In the genomic region with DNA sequence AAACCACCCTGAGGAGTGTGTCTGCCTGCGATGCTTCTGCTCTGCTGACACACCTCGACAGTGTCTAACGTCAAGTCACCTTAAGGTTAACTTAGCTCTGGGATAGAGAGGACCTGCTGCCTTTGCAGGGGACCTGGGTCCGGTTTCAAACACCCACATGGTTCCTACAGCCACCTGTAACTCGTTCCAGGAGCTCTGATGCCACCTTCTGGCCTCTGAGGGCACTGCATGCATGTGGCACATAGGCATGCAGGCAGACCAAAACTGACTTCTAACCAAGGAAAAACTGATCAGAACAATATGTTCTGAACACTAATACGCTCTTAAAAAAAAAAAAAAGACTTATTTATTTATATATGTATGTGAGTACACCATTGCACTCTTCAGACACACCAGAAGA, we compare ENCODE assay signal across 10 mouse cellular contexts. TPM values are rescaled to one million over a fixed set of nuclear protein-coding genes. Genes with fewer than 3 reads are reported as not detected.
A peak's percentile ranks its signal among the peaks of the same experiment; 100 is the strongest.
DNase-seq lines count a peak whose midpoint lies in the region; ATAC-seq and TF ChIP-seq lines count a peak whose summit lies in the region.
"Had no signal": no experiment of that assay in that cellular context is flagged by ENCODE, and none has a peak within 500 bp of the region (broad histone marks: within the 10 kb centered on the region; RNA-seq: fewer than 3 reads in every experiment).

No protein-coding gene starts in this region.

- H3K4me3 ChIP-seq in layer of hippocampus, adult 2 months = no peak overlapping the region
- H3K4me3 ChIP-seq in ES-Bruce4 (ENCODE audit: low read depth, low read length) = no peak overlapping the region

- peak; percentile 68 for TF ChIP-seq CTCF in layer of hippocampus, adult 2 months (conservative IDR thresholded peaks at IDR 0.05)
- TF ChIP-seq CTCF in ES-Bruce4 (IDR thresholded peaks at IDR 0.05; ENCODE audit: low read depth, low read length) = peak; percentile 84

- no peak overlapping the region for H3K9ac ChIP-seq in ES-Bruce4 (ENCODE audit: low read depth, poor library complexity, severe bottlenecking)

- no peak overlapping the region for H3K27ac ChIP-seq in layer of hippocampus, adult 2 months
- H3K27ac ChIP-seq in ES-Bruce4 (ENCODE audit: insufficient read depth, low read length) = no peak overlapping the region

- H3K9me3 ChIP-seq in ES-Bruce4 (replicated peaks; ENCODE audit: control insufficient read depth, insufficient read depth, low read length, poor library complexity, severe bottlenecking) = peaks cover 4% of the 10 kb centered on the region; the same call in 1 of the 2 replicates

- no peaks in the 10 kb centered on the region for H3K4me1 ChIP-seq in ES-Bruce4 (ENCODE audit: control insufficient read depth, insufficient read depth, low read length)

- peaks cover 10% of the 10 kb centered on the region for H3K36me3 ChIP-seq in ES-Bruce4 (ENCODE audit: control insufficient read depth, insufficient read depth, low read length, poor library complexity, severe bottlenecking)

- no peaks in the 10 kb centered on the region for H3K27me3 ChIP-seq in ES-Bruce4 (ENCODE audit: control insufficient read depth, insufficient read depth, low read length, poor library complexity, severe bottlenecking)

- no peak for TF ChIP-seq POLR2A in ES-Bruce4 (IDR thresholded peaks at IDR 0.05; ENCODE audit: insufficient read depth, low read length)

- no peak for ATAC-seq in frontal cortex, adult (ENCODE audit: low TSS enrichment)

- no peak for TF ChIP-seq EP300 in ES-Bruce4 (IDR thresholded peaks at IDR 0.05; ENCODE audit: insufficient read depth, low read depth, low read length)

- DNase-seq in layer of hippocampus, adult 2 months (ENCODE audit: low spot score in 2 of 2) = no peak
- DNase-seq in layer of hippocampus, postnatal 36 days = no peak
- peak; percentile 82 for DNase-seq in ZHBTc4 (ENCODE audit: low read depth, low spot score)
- DNase-seq in naive thymus-derived CD4-positive, alpha-beta T cell, adult 2 months (ENCODE audit: low read depth) = peak; percentile 70
- DNase-seq in urinary bladder, postnatal 4 days (ENCODE audit: low spot score in 2 of 2) = no peak
- DNase-seq: cerebellum, adult 9-11 months had no signal

RNA-seq across cellular contexts. Expression of a gene that starts 7.5 kb away (rescaled TPM):
- total RNA-seq in layer of hippocampus, adult 2 months (2021) = 10 to 100 TPM; 64.2 to 70.9 TPM
- total RNA-seq in layer of hippocampus, postnatal 36 days (2021) = 10 to 100 TPM; 64.9 to 67.7 TPM
- 58.7 and 70.8 TPM in 2 replicates for polyA plus RNA-seq in ES-Bruce4 (2011; ENCODE audit: insufficient read depth, insufficient read length, low read depth, missing spikeins)

RNA-seq across cellular contexts. Expression of a gene that starts 29.4 kb away (rescaled TPM):
- not detected for total RNA-seq in layer of hippocampus, adult 2 months (2021)
- not detected for total RNA-seq in layer of hippocampus, postnatal 36 days (2021)
- polyA plus RNA-seq in ES-Bruce4 (2011; ENCODE audit: insufficient read depth, insufficient read length, low read depth, missing spikeins) = not detected in 2 replicates
- total RNA-seq: hematopoietic stem cell, adult 5-6 weeks had no signal
- polyA plus RNA-seq: lung, embryonic 16.5 days had no signal

RNA-seq across cellular contexts. Expression of a gene that starts 43.1 kb away (rescaled TPM):
- total RNA-seq in layer of hippocampus, adult 2 months (2021) = 1 to 10 TPM; 2.1 to 2.4 TPM
- total RNA-seq in layer of hippocampus, postnatal 36 days (2021) = 1 to 10 TPM; 2.1 to 2.2 TPM
- polyA plus RNA-seq in ES-Bruce4 (2011; ENCODE audit: insufficient read depth, insufficient read length, low read depth, missing spikeins) = not detected in 2 replicates
- total RNA-seq: hematopoietic stem cell, adult 5-6 weeks had no signal

RNA-seq across cellular contexts. Expression of a gene that starts 46.3 kb away (rescaled TPM):
- under 1 TPM; 0.32 to 0.33 TPM for total RNA-seq in layer of hippocampus, adult 2 months (2021)
- total RNA-seq in layer of hippocampus, postnatal 36 days (2021) = under 1 TPM; 0.27 to 0.30 TPM
- 0.19 TPM in 1 of 2 replicates, not detected in the other for polyA plus RNA-seq in ES-Bruce4 (2011; ENCODE audit: insufficient read depth, insufficient read length, low read depth, missing spikeins)
- total RNA-seq: hematopoietic stem cell, adult 5-6 weeks had no signal

Comparison
In these comparisons a context has a peak if more than half of its experiments do, and no peak if none do; other contexts are left out.
1. DNase-seq: peak in ZHBTc4 (single experiment) and naive thymus-derived CD4-positive, alpha-beta T cell, adult 2 months (single experiment); none in layer of hippocampus, adult 2 months (0 of 2), layer of hippocampus, postnatal 36 days (0 of 2) and urinary bladder, postnatal 4 days (0 of 2).